Mouse (Mus musculus): ENCODE results near the gene Prkn. TPM values are rescaled to one million over a fixed set of nuclear protein-coding genes. Genes with fewer than 3 reads are reported as not detected.

Prkn gene
- total and polyA plus RNA-seq, 3 experiments = 0.39 to 0.50 TPM; not detected in 1

GRCm38 (mm10) chr17:11070996-11071395 is 230.8 kb downstream of the Prkn start:
- no peak overlapping the region for H3K27ac ChIP-seq (ENCODE audit: control insufficient read depth, low read depth, low read length)
- H3K27me3 ChIP-seq (ENCODE audit: control insufficient read depth in 1 of 2, insufficient read depth in 2 of 2, low read length in 2 of 2) = no peaks in the 10 kb centered on the region
- no peak for TF ChIP-seq USF2 (IDR thresholded peaks at IDR 0.05; ENCODE audit: borderline replicate concordance in 1 of 2, insufficient read depth in 1 of 2, low read depth in 1 of 2, low read length in 2 of 2)
- TF ChIP-seq MAFK (IDR thresholded peaks at IDR 0.05; ENCODE audit: borderline replicate concordance, low read depth, low read length) = no peak
- TF ChIP-seq RCOR1 (IDR thresholded peaks at IDR 0.05; ENCODE audit: low read depth, low read length) = no peak
- TF ChIP-seq NELFE (IDR thresholded peaks at IDR 0.05; ENCODE audit: low read depth, low read length) = no peak
- no peak for TF ChIP-seq CHD1 (IDR thresholded peaks at IDR 0.05; ENCODE audit: low read depth, low read length)
- no peak for TF ChIP-seq MYC (IDR thresholded peaks at IDR 0.05; ENCODE audit: low read depth, low read length)
- TF ChIP-seq ZNF384 (IDR thresholded peaks at IDR 0.05; ENCODE audit: low read depth, low read length) = no peak
- TF ChIP-seq POLR2AphosphoS2 (IDR thresholded peaks at IDR 0.05; ENCODE audit: low read length) = no peak
- no peak for TF ChIP-seq BHLHE40 (IDR thresholded peaks at IDR 0.05; ENCODE audit: borderline replicate concordance, low read depth, low read length)
- TF ChIP-seq MEF2A (IDR thresholded peaks at IDR 0.05; ENCODE audit: extremely low read depth, insufficient replicate concordance, low read depth, low read length, poor library complexity, severe bottlenecking) = no peak
- no peak for TF ChIP-seq ZMIZ1 (IDR thresholded peaks at IDR 0.05; ENCODE audit: low read depth, low read length)
- no peak for TF ChIP-seq SIN3A (IDR thresholded peaks at IDR 0.05; ENCODE audit: low read length)
- no peak for TF ChIP-seq RAD21 (IDR thresholded peaks at IDR 0.05; ENCODE audit: low read depth, low read length)
- no peak for TF ChIP-seq ETS1 (IDR thresholded peaks at IDR 0.05; ENCODE audit: low read depth, low read length)
- no peak for TF ChIP-seq TCF12 (IDR thresholded peaks at IDR 0.05; ENCODE audit: low read depth, low read length)
- no peaks in the 10 kb centered on the region for H3K79me2 ChIP-seq (ENCODE audit: control insufficient read depth, insufficient read depth, low read length, poor library complexity)
- no peaks in the 10 kb centered on the region for H3K36me3 ChIP-seq (ENCODE audit: control insufficient read depth in 1 of 2, insufficient read depth in 2 of 2, low read length in 2 of 2)
- no peaks in the 10 kb centered on the region for H3K4me1 ChIP-seq (ENCODE audit: control insufficient read depth in 1 of 2, insufficient read depth in 2 of 2, low read length in 2 of 2)
- DNase-seq (ENCODE audit: low read depth, low spot score) = no peak
- H3K4me3 ChIP-seq (ENCODE audit: control insufficient read depth in 1 of 2, insufficient read depth in 1 of 2, low read depth in 2 of 2, low read length in 2 of 2) = no peak overlapping the region
- H3K9me3 ChIP-seq (replicated peaks; ENCODE audit: insufficient read depth, low read length) = no peaks in the 10 kb centered on the region
- no peak overlapping the region for H3K9ac ChIP-seq (ENCODE audit: control insufficient read depth, low read depth, low read length, poor library complexity, severe bottlenecking)

- DNase-seq (ENCODE audit: low read depth, low spot score) = no peak
- Histone ChIP-seq H3K4me3 (ENCODE audit: control insufficient read depth in 1 of 2, insufficient read depth in 1 of 2, low read depth in 2 of 2, low read length in 2 of 2) (no peak overlapping the region), H3K9me3 (replicated peaks; ENCODE audit: insufficient read depth, low read length) (no peaks in the 10 kb centered on the region), H3K79me2 (ENCODE audit: control insufficient read depth, insufficient read depth, low read length, poor library complexity) (no peaks in the 10 kb centered on the region), H3K36me3 (ENCODE audit: control insufficient read depth in 1 of 2, insufficient read depth in 2 of 2, low read length in 2 of 2) (no peaks in the 10 kb centered on the region), H3K27me3 (ENCODE audit: control insufficient read depth in 1 of 2, insufficient read depth in 2 of 2, low read length in 2 of 2) (no peaks in the 10 kb centered on the region), H3K9ac (ENCODE audit: control insufficient read depth, low read depth, low read length, poor library complexity, severe bottlenecking) (no peak overlapping the region), H3K4me1 (ENCODE audit: control insufficient read depth in 1 of 2, insufficient read depth in 2 of 2, low read length in 2 of 2) (no peaks in the 10 kb centered on the region), H3K27ac (ENCODE audit: control insufficient read depth, low read depth, low read length) (no peak overlapping the region)
- TF ChIP-seq MYB (IDR thresholded peaks at IDR 0.05; ENCODE audit: low read depth, low read length) (no peak), RCOR1 (IDR thresholded peaks at IDR 0.05; ENCODE audit: low read depth, low read length) (no peak), USF2 (IDR thresholded peaks at IDR 0.05; ENCODE audit: borderline replicate concordance in 1 of 2, insufficient read depth in 1 of 2, low read depth in 1 of 2, low read length in 2 of 2) (no peak), KAT2A (conservative IDR thresholded peaks at IDR 0.05; ENCODE audit: low read depth, low read length) (no peak), CHD2 (IDR thresholded peaks at IDR 0.05; ENCODE audit: low read length) (no peak), BHLHE40 (IDR thresholded peaks at IDR 0.05; ENCODE audit: borderline replicate concordance, low read depth, low read length) (no peak), MAZ (IDR thresholded peaks at IDR 0.05; ENCODE audit: low read depth, low read length) (no peak), ZMIZ1 (IDR thresholded peaks at IDR 0.05; ENCODE audit: low read depth, low read length) (no peak), ZNF384 (IDR thresholded peaks at IDR 0.05; ENCODE audit: low read depth, low read length) (no peak), EP300 (IDR thresholded peaks at IDR 0.05; ENCODE audit: low read depth in 1 of 2, low read length in 2 of 2) (no peak), MAX (IDR thresholded peaks at IDR 0.05; ENCODE audit: low read length) (no peak)
These were observed 236.2 kb downstream of the Prkn start for GRCm38 (mm10) chr17:11076319-11076903.

Measured in MEL (cell line).